Comparison of ENCODE assay signal across 8 mouse cellular contexts in the genomic region with DNA sequence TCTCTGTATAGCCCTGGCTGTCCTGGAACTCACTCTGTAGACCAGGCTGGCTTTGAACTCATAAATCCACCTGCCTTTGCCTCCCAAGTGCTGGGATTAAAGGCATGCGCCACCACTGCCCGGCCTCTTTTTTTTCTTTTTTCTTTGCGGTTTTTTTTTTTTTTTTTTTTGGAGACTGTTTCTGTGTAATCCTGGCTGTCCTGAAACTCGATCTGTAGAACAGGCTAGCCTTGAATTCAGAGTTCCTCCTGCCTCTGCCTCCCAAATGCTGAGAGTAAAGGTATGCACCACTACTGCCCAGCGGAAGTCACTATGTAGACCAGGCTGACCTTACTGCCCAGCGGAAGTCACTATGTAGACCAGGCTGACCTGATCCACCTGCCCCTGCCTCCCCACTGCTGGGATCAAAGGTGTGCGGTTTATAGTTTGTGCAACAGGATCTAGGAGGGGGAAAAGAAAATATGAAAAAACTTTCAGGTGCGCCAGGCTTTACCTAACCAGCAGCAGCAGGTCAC. TPM values are rescaled to one million over a fixed set of nuclear protein-coding genes. Genes with fewer than 3 reads are reported as not detected.
DNase-seq lines count a peak whose midpoint lies in the region; ATAC-seq and TF ChIP-seq lines count a peak whose summit lies in the region.

No protein-coding gene starts in this region.

- no peak for TF ChIP-seq CTCF in kidney, postnatal 0 days (IDR thresholded peaks at IDR 0.05; ENCODE audit: low read depth)
- no peak; the same call in 1 of the 2 replicates for TF ChIP-seq CTCF in midbrain, postnatal 0 days (IDR thresholded peaks at IDR 0.05)

- H3K4me3 ChIP-seq in kidney, postnatal 0 days (replicated peaks; ENCODE audit: low read depth, low read length) = peak overlapping the region; percentile 81
- H3K4me3 ChIP-seq in embryonic facial prominence, embryonic 12.5 days = peak overlapping the region; percentile 84
- H3K4me3 ChIP-seq in intestine, embryonic 14.5 days (ENCODE audit: low read depth, low read length) = peak overlapping the region; percentile 95
- peak overlapping the region; percentile 89 for H3K4me3 ChIP-seq in midbrain, postnatal 0 days (ENCODE audit: low read depth, low read length)

- H3K4me2 ChIP-seq in kidney, postnatal 0 days (ENCODE audit: low read length) = peak overlapping the region; percentile 82
- peak overlapping the region; percentile 82 for H3K4me2 ChIP-seq in embryonic facial prominence, embryonic 12.5 days (replicated peaks)
- H3K4me2 ChIP-seq in intestine, embryonic 14.5 days (ENCODE audit: low read length) = peak overlapping the region; percentile 85
- H3K4me2 ChIP-seq in midbrain, postnatal 0 days (ENCODE audit: low read depth, low read length, poor library complexity, severe bottlenecking) = peak overlapping the region; percentile 65

- H3K27ac ChIP-seq in kidney, postnatal 0 days = no peak overlapping the region
- H3K27ac ChIP-seq in embryonic facial prominence, embryonic 12.5 days = no peak overlapping the region
- no peak overlapping the region for H3K27ac ChIP-seq in intestine, embryonic 14.5 days (ENCODE audit: low read depth)
- H3K27ac ChIP-seq in midbrain, postnatal 0 days (ENCODE audit: low read depth, low read length) = no peak overlapping the region

- peak; percentile 35 for ATAC-seq in kidney, postnatal 0 days (replicated peaks; ENCODE audit: low FRiP score, low read depth)
- peak; percentile 53 for ATAC-seq in embryonic facial prominence, embryonic 12.5 days (ENCODE audit: insufficient number of reproducible peaks, insufficient read depth, low FRiP score, low TSS enrichment)
- peak; percentile 33 for ATAC-seq in intestine, embryonic 14.5 days (replicated peaks; ENCODE audit: low FRiP score, low TSS enrichment, low read depth)
- ATAC-seq in midbrain, postnatal 0 days (ENCODE audit: low FRiP score) = peak; percentile 17; the same call in 1 of the 2 replicates

- 46% methylated on average over 8 of the region's 8 CpGs for WGBS in kidney, postnatal 0 days
- WGBS in embryonic facial prominence, embryonic 12.5 days = 46% methylated on average over 8 of the region's 8 CpGs
- 55% methylated on average over 8 of the region's 8 CpGs for WGBS in intestine, embryonic 14.5 days
- WGBS in midbrain, postnatal 0 days = 47% methylated on average over 8 of the region's 8 CpGs

- DNase-seq in kidney, postnatal 0 days (ENCODE audit: low spot score) = no peak
- no peak for DNase-seq in kidney, postnatal 25 days
- DNase-seq in intestine, embryonic 14.5 days (ENCODE audit: low spot score) = no peak
- no peak for DNase-seq in midbrain, postnatal 0 days (ENCODE audit: low spot score)
- DNase-seq in adrenal gland, adult 2 months = no peak
- no peak for DNase-seq in ovary, postnatal 14 days (ENCODE audit: low spot score)
- no peak for DNase-seq in frontal cortex, postnatal 25 days (ENCODE audit: low spot score in 2 of 2)

- H3K9ac ChIP-seq in kidney, postnatal 0 days (ENCODE audit: low read depth, low read length) = 0 out of 2 replicates have a peak overlapping the region, but pooled peaks have one; percentile 46
- H3K9ac ChIP-seq in embryonic facial prominence, embryonic 12.5 days = no peak overlapping the region
- H3K9ac ChIP-seq in intestine, embryonic 14.5 days (ENCODE audit: low read length) = no peak overlapping the region
- 0 out of 2 replicates have a peak overlapping the region, but pooled peaks have one; percentile 3 for H3K9ac ChIP-seq in midbrain, postnatal 0 days (replicated peaks; ENCODE audit: low read length, poor library complexity, severe bottlenecking)

- peaks cover 16% of the 10 kb centered on the region for H3K4me1 ChIP-seq in kidney, postnatal 0 days (replicated peaks; ENCODE audit: insufficient read depth, low read length)
- H3K4me1 ChIP-seq in embryonic facial prominence, embryonic 12.5 days = peaks cover 20% of the 10 kb centered on the region
- peaks cover 18% of the 10 kb centered on the region; the same call in 1 of the 2 replicates for H3K4me1 ChIP-seq in intestine, embryonic 14.5 days (replicated peaks; ENCODE audit: control insufficient read depth, insufficient read depth, low read length)
- H3K4me1 ChIP-seq in midbrain, postnatal 0 days (ENCODE audit: insufficient read depth, low read length) = 0 out of 2 replicates have a peak, but pooled peaks cover 3% of the 10 kb centered on the region

- H3K27me3 ChIP-seq in kidney, postnatal 0 days (ENCODE audit: insufficient read depth, low read length) = no peaks in the 10 kb centered on the region
- no peaks in the 10 kb centered on the region for H3K27me3 ChIP-seq in embryonic facial prominence, embryonic 12.5 days
- H3K27me3 ChIP-seq in intestine, embryonic 14.5 days (replicated peaks; ENCODE audit: control insufficient read depth, insufficient read depth, low read length) = no peaks in the 10 kb centered on the region
- no peaks in the 10 kb centered on the region for H3K27me3 ChIP-seq in midbrain, postnatal 0 days (ENCODE audit: insufficient read depth, low read length)

- peaks cover 16% of the 10 kb centered on the region for H3K36me3 ChIP-seq in kidney, postnatal 0 days (ENCODE audit: insufficient read depth, low read length)
- H3K36me3 ChIP-seq in embryonic facial prominence, embryonic 12.5 days = peaks cover 27% of the 10 kb centered on the region
- H3K36me3 ChIP-seq in intestine, embryonic 14.5 days (ENCODE audit: control insufficient read depth, insufficient read depth, low read length) = peaks cover 25% of the 10 kb centered on the region
- peaks cover 15% of the 10 kb centered on the region for H3K36me3 ChIP-seq in midbrain, postnatal 0 days (ENCODE audit: insufficient read depth, low read length)

- H3K9me3 ChIP-seq in kidney, postnatal 0 days (replicated peaks; ENCODE audit: low read length) = no peaks in the 10 kb centered on the region
- no peaks in the 10 kb centered on the region for H3K9me3 ChIP-seq in embryonic facial prominence, embryonic 12.5 days
- no peaks in the 10 kb centered on the region for H3K9me3 ChIP-seq in intestine, embryonic 14.5 days (ENCODE audit: control insufficient read depth, low read length)
- H3K9me3 ChIP-seq in midbrain, postnatal 0 days (ENCODE audit: low read length) = no peaks in the 10 kb centered on the region

RNA-seq across cellular contexts. Expression of gene Nhp2, which starts 0.6 kb away (rescaled TPM):
- 134 and 136 TPM in 2 replicates for polyA plus RNA-seq in kidney, postnatal 0 days (2015; fragmentation: Nextera tagmentation; extraction: Ambion mirVana)
- polyA plus RNA-seq in embryonic facial prominence, embryonic 12.5 days (2016; fragmentation: Nextera tagmentation; extraction: Ambion mirVana) = 134 and 141 TPM in 2 replicates
- 221 and 226 TPM in 2 replicates for polyA plus RNA-seq in intestine, embryonic 14.5 days (2014; fragmentation: Nextera tagmentation; extraction: Ambion mirVana)
- 36.6 and 60.3 TPM in 2 replicates for total RNA-seq in midbrain, postnatal 0 days (2014; rRNA removed)
- polyA plus RNA-seq in midbrain, postnatal 0 days (2015; fragmentation: Nextera tagmentation; extraction: Ambion mirVana) = 88.4 and 96.1 TPM in 2 replicates
- total RNA-seq in adrenal gland, adult 2 months (2021) = 10 to 100 TPM; 76.3 to 79.4 TPM
- 41.8 and 48.3 TPM in 2 replicates for polyA plus RNA-seq in adrenal gland, adult 2 months (2012; rRNA removed)

RNA-seq across cellular contexts. Expression of gene Hnrnpab, which starts 12.3 kb away (rescaled TPM):
- 293 and 336 TPM in 2 replicates for polyA plus RNA-seq in kidney, postnatal 0 days (2015; fragmentation: Nextera tagmentation; extraction: Ambion mirVana)
- 714 and 750 TPM in 2 replicates for polyA plus RNA-seq in embryonic facial prominence, embryonic 12.5 days (2016; fragmentation: Nextera tagmentation; extraction: Ambion mirVana)
- polyA plus RNA-seq in intestine, embryonic 14.5 days (2014; fragmentation: Nextera tagmentation; extraction: Ambion mirVana) = 494 and 527 TPM in 2 replicates
- total RNA-seq in midbrain, postnatal 0 days (2014; rRNA removed) = 239 and 245 TPM in 2 replicates
- 191 and 220 TPM in 2 replicates for polyA plus RNA-seq in midbrain, postnatal 0 days (2015; fragmentation: Nextera tagmentation; extraction: Ambion mirVana)
- total RNA-seq in adrenal gland, adult 2 months (2021) = 100 to 1,000 TPM; 266 to 294 TPM
- 234 and 286 TPM in 2 replicates for polyA plus RNA-seq in adrenal gland, adult 2 months (2012; rRNA removed)

RNA-seq across cellular contexts. Expression of gene Rmnd5b, which starts 16.7 kb away (rescaled TPM):
- polyA plus RNA-seq in kidney, postnatal 0 days (2015; fragmentation: Nextera tagmentation; extraction: Ambion mirVana) = 40.8 and 42.5 TPM in 2 replicates
- 43.7 and 47.6 TPM in 2 replicates for polyA plus RNA-seq in embryonic facial prominence, embryonic 12.5 days (2016; fragmentation: Nextera tagmentation; extraction: Ambion mirVana)
- polyA plus RNA-seq in intestine, embryonic 14.5 days (2014; fragmentation: Nextera tagmentation; extraction: Ambion mirVana) = 42.7 and 44.0 TPM in 2 replicates
- total RNA-seq in midbrain, postnatal 0 days (2014; rRNA removed) = 70.1 and 93.9 TPM in 2 replicates
- polyA plus RNA-seq in midbrain, postnatal 0 days (2015; fragmentation: Nextera tagmentation; extraction: Ambion mirVana) = 66.0 and 72.7 TPM in 2 replicates
- total RNA-seq in adrenal gland, adult 2 months (2021) = 10 to 100 TPM; 44.0 to 61.9 TPM
- polyA plus RNA-seq in adrenal gland, adult 2 months (2012; rRNA removed) = 201 and 250 TPM in 2 replicates

RNA-seq across cellular contexts. Expression of gene N4bp3, which starts 31.7 kb away (rescaled TPM):
- polyA plus RNA-seq in kidney, postnatal 0 days (2015; fragmentation: Nextera tagmentation; extraction: Ambion mirVana) = 28.5 and 30.6 TPM in 2 replicates
- polyA plus RNA-seq in embryonic facial prominence, embryonic 12.5 days (2016; fragmentation: Nextera tagmentation; extraction: Ambion mirVana) = 23.6 and 24.7 TPM in 2 replicates
- polyA plus RNA-seq in intestine, embryonic 14.5 days (2014; fragmentation: Nextera tagmentation; extraction: Ambion mirVana) = 15.3 and 17.3 TPM in 2 replicates
- total RNA-seq in midbrain, postnatal 0 days (2014; rRNA removed) = 36.7 and 41.2 TPM in 2 replicates
- polyA plus RNA-seq in midbrain, postnatal 0 days (2015; fragmentation: Nextera tagmentation; extraction: Ambion mirVana) = 24.7 and 26.8 TPM in 2 replicates
- total RNA-seq in adrenal gland, adult 2 months (2021) = 1 to 10 TPM; 5.3 to 9.3 TPM
- 10.5 and 15.1 TPM in 2 replicates for polyA plus RNA-seq in adrenal gland, adult 2 months (2012; rRNA removed)

RNA-seq across cellular contexts. Expression of gene D930048N14Rik, which starts 31.8 kb away (rescaled TPM):
- polyA plus RNA-seq in kidney, postnatal 0 days (2015; fragmentation: Nextera tagmentation; extraction: Ambion mirVana) = 1.9 and 2.0 TPM in 2 replicates
- 2.3 and 2.5 TPM in 2 replicates for polyA plus RNA-seq in embryonic facial prominence, embryonic 12.5 days (2016; fragmentation: Nextera tagmentation; extraction: Ambion mirVana)
- 3.9 and 4.8 TPM in 2 replicates for polyA plus RNA-seq in intestine, embryonic 14.5 days (2014; fragmentation: Nextera tagmentation; extraction: Ambion mirVana)
- total RNA-seq in midbrain, postnatal 0 days (2014; rRNA removed) = 1.0 and 1.4 TPM in 2 replicates
- polyA plus RNA-seq in midbrain, postnatal 0 days (2015; fragmentation: Nextera tagmentation; extraction: Ambion mirVana) = 1.2 and 1.3 TPM in 2 replicates
- 1 to 10 TPM; 1.0 to 2.4 TPM for total RNA-seq in adrenal gland, adult 2 months (2021)
- polyA plus RNA-seq in adrenal gland, adult 2 months (2012; rRNA removed) = 5.0 and 6.1 TPM in 2 replicates

Comparison
In these comparisons a context has a peak if more than half of its experiments do, and no peak if none do; other contexts are left out.
1. H3K9ac ChIP-seq: peak in kidney, postnatal 0 days (single experiment) and midbrain, postnatal 0 days (single experiment); none in embryonic facial prominence, embryonic 12.5 days (single experiment) and intestine, embryonic 14.5 days (single experiment).
2. Peak in every context shown above with its lines, with median percentiles within 50 percentile points of each other: ATAC-seq, H3K4me2 ChIP-seq and H3K4me3 ChIP-seq.